In genomic region chr17:35242015-35242941, GRCm38 (mm10) we compare ENCODE assay signal across 8 mouse cellular contexts. TPM values are rescaled to one million over a fixed set of nuclear protein-coding genes. Genes with fewer than 3 reads are reported as not detected.
DNase-seq lines count a peak whose midpoint lies in the region; ATAC-seq and TF ChIP-seq lines count a peak whose summit lies in the region.

No protein-coding gene starts in this region.

- H3K4me3 ChIP-seq in forebrain, embryonic 11.5 days (ENCODE audit: low read depth, low read length): peak overlapping the region; percentile 84
- H3K4me3 ChIP-seq in hindbrain, embryonic 16.5 days (ENCODE audit: low read length): peak overlapping the region; percentile 69
- H3K4me3 ChIP-seq in limb, embryonic 12.5 days (replicated peaks): peak overlapping the region; percentile 96
- peak overlapping the region; percentile 96 for H3K4me3 ChIP-seq in midbrain, embryonic 13.5 days (replicated peaks)

- H3K27ac ChIP-seq in forebrain, embryonic 11.5 days (ENCODE audit: low read depth, low read length): peak overlapping the region; percentile 93
- H3K27ac ChIP-seq in hindbrain, embryonic 16.5 days (ENCODE audit: low read depth, low read length): peak overlapping the region; percentile 89
- peak overlapping the region; percentile 99 for H3K27ac ChIP-seq in limb, embryonic 12.5 days
- H3K27ac ChIP-seq in midbrain, embryonic 13.5 days: peak overlapping the region; percentile 99

- peak; percentile 26; the same call in 1 of the 2 replicates for TF ChIP-seq CTCF in brain, embryonic 14.5 days (IDR thresholded peaks at IDR 0.05; ENCODE audit: borderline replicate concordance, extremely low read depth, insufficient read depth, insufficient read length)

- peaks cover 26% of the 10 kb centered on the region for H3K4me1 ChIP-seq in forebrain, embryonic 11.5 days (replicated peaks; ENCODE audit: control insufficient read depth, insufficient read depth, low read length)
- peaks cover 43% of the 10 kb centered on the region for H3K4me1 ChIP-seq in hindbrain, embryonic 16.5 days (ENCODE audit: control insufficient read depth, insufficient read depth, low read depth, low read length)
- peaks cover 38% of the 10 kb centered on the region for H3K4me1 ChIP-seq in limb, embryonic 12.5 days (replicated peaks)
- peaks cover 52% of the 10 kb centered on the region for H3K4me1 ChIP-seq in midbrain, embryonic 13.5 days (replicated peaks)

- TF ChIP-seq POLR2A in brain, embryonic 14.5 days (IDR thresholded peaks at IDR 0.05; ENCODE audit: borderline replicate concordance, extremely low read depth, insufficient read depth, insufficient read length, poor library complexity, severe bottlenecking): 0 out of 2 replicates have a peak, but pooled peaks have one; percentile 35

- no peaks in the 10 kb centered on the region for H3K9me3 ChIP-seq in forebrain, embryonic 11.5 days (ENCODE audit: control insufficient read depth, low read length)
- H3K9me3 ChIP-seq in hindbrain, embryonic 16.5 days (ENCODE audit: control insufficient read depth, low read length): no peaks in the 10 kb centered on the region
- H3K9me3 ChIP-seq in limb, embryonic 12.5 days: no peaks in the 10 kb centered on the region
- H3K9me3 ChIP-seq in midbrain, embryonic 13.5 days: no peaks in the 10 kb centered on the region

- DNase-seq in left cerebral cortex, adult 18-20 months (ENCODE audit: low spot score in 2 of 2): peak; percentile 52 to 73
- no peak for DNase-seq in left cerebral cortex, adult 11 months (ENCODE audit: low spot score)
- peak; percentile 80 for DNase-seq in brain, embryonic 14.5 days (ENCODE audit: low read depth)
- DNase-seq in forebrain, embryonic 11.5 days (ENCODE audit: low spot score): peak; percentile 76
- peak; percentile 65 to 85 for DNase-seq in spleen, postnatal 4 days (ENCODE audit: low spot score in 2 of 2)

- H3K36me3 ChIP-seq in forebrain, embryonic 11.5 days (ENCODE audit: control insufficient read depth, insufficient read depth, low read length): peaks cover 28% of the 10 kb centered on the region
- peaks cover 36% of the 10 kb centered on the region for H3K36me3 ChIP-seq in hindbrain, embryonic 16.5 days (ENCODE audit: control insufficient read depth, insufficient read depth, low read length)
- H3K36me3 ChIP-seq in limb, embryonic 12.5 days: peaks cover 47% of the 10 kb centered on the region
- H3K36me3 ChIP-seq in midbrain, embryonic 13.5 days: peaks cover 39% of the 10 kb centered on the region

- H3K9ac ChIP-seq in forebrain, embryonic 11.5 days (ENCODE audit: low read length): peak overlapping the region; percentile 99
- peak overlapping the region; percentile 95 for H3K9ac ChIP-seq in hindbrain, embryonic 16.5 days (ENCODE audit: low read depth, low read length)
- H3K9ac ChIP-seq in limb, embryonic 12.5 days (replicated peaks): peak overlapping the region; percentile 100
- peak overlapping the region; percentile 100 for H3K9ac ChIP-seq in midbrain, embryonic 13.5 days (replicated peaks)

- under 1% methylated on average over 53 of the region's 55 CpGs for WGBS in forebrain, embryonic 11.5 days
- WGBS in hindbrain, embryonic 16.5 days: under 1% methylated on average over 55 of the region's 55 CpGs
- WGBS in limb, embryonic 12.5 days: under 1% methylated on average over 54 of the region's 55 CpGs
- WGBS in midbrain, embryonic 13.5 days: under 1% methylated on average over 55 of the region's 55 CpGs

- H3K27me3 ChIP-seq in forebrain, embryonic 11.5 days (ENCODE audit: control insufficient read depth, insufficient read depth, low read length): no peaks in the 10 kb centered on the region
- no peaks in the 10 kb centered on the region for H3K27me3 ChIP-seq in hindbrain, embryonic 16.5 days (replicated peaks; ENCODE audit: control insufficient read depth, insufficient read depth, low read length)
- H3K27me3 ChIP-seq in limb, embryonic 12.5 days: no peaks in the 10 kb centered on the region
- no peaks in the 10 kb centered on the region for H3K27me3 ChIP-seq in midbrain, embryonic 13.5 days

- peak overlapping the region; percentile 96 for H3K4me2 ChIP-seq in forebrain, embryonic 11.5 days (ENCODE audit: low read depth, low read length, severe bottlenecking)
- peak overlapping the region; percentile 78 for H3K4me2 ChIP-seq in hindbrain, embryonic 16.5 days (ENCODE audit: low read length)
- peak overlapping the region; percentile 97 for H3K4me2 ChIP-seq in limb, embryonic 12.5 days
- H3K4me2 ChIP-seq in midbrain, embryonic 13.5 days (replicated peaks): peak overlapping the region; percentile 87

- ATAC-seq in forebrain, embryonic 11.5 days (replicated peaks; ENCODE audit: low FRiP score): peak; percentile 29
- peak; percentile 47 for ATAC-seq in hindbrain, embryonic 16.5 days
- ATAC-seq in limb, embryonic 12.5 days (ENCODE audit: insufficient number of reproducible peaks, insufficient read depth, low FRiP score, low TSS enrichment, low read depth): peak; percentile 23
- peak; percentile 34 for ATAC-seq in midbrain, embryonic 13.5 days

RNA-seq across cellular contexts. Expression of gene Ddx39b, which starts 0.7 kb away (rescaled TPM):
- 100 to 1,000 TPM; 201 to 213 TPM for total RNA-seq in left cerebral cortex, adult 18-20 months (2021)
- 887 and 1,110 TPM in 2 replicates for polyA plus RNA-seq in brain, embryonic 14.5 days (2012; rRNA removed)
- 717 and 756 TPM in 2 replicates for polyA plus RNA-seq in forebrain, embryonic 11.5 days (2014; fragmentation: Nextera tagmentation; extraction: Ambion mirVana)
- polyA plus RNA-seq in hindbrain, embryonic 16.5 days (2015; fragmentation: Nextera tagmentation; extraction: Ambion mirVana): 331 and 355 TPM in 2 replicates
- polyA plus RNA-seq in limb, embryonic 12.5 days (2016; fragmentation: Nextera tagmentation; extraction: Ambion mirVana): 620 and 638 TPM in 2 replicates
- polyA plus RNA-seq in midbrain, embryonic 13.5 days (2015; fragmentation: Nextera tagmentation; extraction: Ambion mirVana): 460 and 465 TPM in 2 replicates

RNA-seq across cellular contexts. Expression of gene Nfkbil1, which starts 6.7 kb away (rescaled TPM):
- 10 to 100 TPM; 11.6 to 14.9 TPM for total RNA-seq in left cerebral cortex, adult 18-20 months (2021)
- polyA plus RNA-seq in brain, embryonic 14.5 days (2012; rRNA removed): 13.4 and 17.3 TPM in 2 replicates
- polyA plus RNA-seq in forebrain, embryonic 11.5 days (2014; fragmentation: Nextera tagmentation; extraction: Ambion mirVana): 4.3 and 5.5 TPM in 2 replicates
- polyA plus RNA-seq in hindbrain, embryonic 16.5 days (2015; fragmentation: Nextera tagmentation; extraction: Ambion mirVana): 9.8 and 10.1 TPM in 2 replicates
- 13.3 and 15.5 TPM in 2 replicates for polyA plus RNA-seq in limb, embryonic 12.5 days (2016; fragmentation: Nextera tagmentation; extraction: Ambion mirVana)
- 8.3 and 11.0 TPM in 2 replicates for polyA plus RNA-seq in midbrain, embryonic 13.5 days (2015; fragmentation: Nextera tagmentation; extraction: Ambion mirVana)

RNA-seq across cellular contexts. Expression of gene Atp6v1g2, which starts 8.8 kb away (rescaled TPM):
- total RNA-seq in left cerebral cortex, adult 18-20 months (2021): 100 to 1,000 TPM; 587 to 598 TPM
- polyA plus RNA-seq in brain, embryonic 14.5 days (2012; rRNA removed): 72.5 and 74.9 TPM in 2 replicates
- 12.1 and 14.2 TPM in 2 replicates for polyA plus RNA-seq in forebrain, embryonic 11.5 days (2014; fragmentation: Nextera tagmentation; extraction: Ambion mirVana)
- polyA plus RNA-seq in hindbrain, embryonic 16.5 days (2015; fragmentation: Nextera tagmentation; extraction: Ambion mirVana): 140 and 151 TPM in 2 replicates
- 4.3 and 4.8 TPM in 2 replicates for polyA plus RNA-seq in limb, embryonic 12.5 days (2016; fragmentation: Nextera tagmentation; extraction: Ambion mirVana)
- 41.6 and 43.0 TPM in 2 replicates for polyA plus RNA-seq in midbrain, embryonic 13.5 days (2015; fragmentation: Nextera tagmentation; extraction: Ambion mirVana)

RNA-seq across cellular contexts. Expression of gene H2-D1, which starts 20.3 kb away (rescaled TPM):
- total RNA-seq in left cerebral cortex, adult 18-20 months (2021): 10 to 100 TPM; 26.2 to 33.1 TPM
- polyA plus RNA-seq in brain, embryonic 14.5 days (2012; rRNA removed): 37.1 and 39.5 TPM in 2 replicates
- 45.8 and 51.2 TPM in 2 replicates for polyA plus RNA-seq in forebrain, embryonic 11.5 days (2014; fragmentation: Nextera tagmentation; extraction: Ambion mirVana)
- polyA plus RNA-seq in hindbrain, embryonic 16.5 days (2015; fragmentation: Nextera tagmentation; extraction: Ambion mirVana): 125 and 134 TPM in 2 replicates
- 17.8 and 18.8 TPM in 2 replicates for polyA plus RNA-seq in limb, embryonic 12.5 days (2016; fragmentation: Nextera tagmentation; extraction: Ambion mirVana)
- 49.5 and 52.5 TPM in 2 replicates for polyA plus RNA-seq in midbrain, embryonic 13.5 days (2015; fragmentation: Nextera tagmentation; extraction: Ambion mirVana)

RNA-seq across cellular contexts. Expression of gene Gm16181, which starts 21.6 kb away (rescaled TPM):
- total RNA-seq in left cerebral cortex, adult 18-20 months (2021): not detected
- polyA plus RNA-seq in brain, embryonic 14.5 days (2012; rRNA removed): not detected in 2 replicates
- 0.85 TPM in 1 of 2 replicates, not detected in the other for polyA plus RNA-seq in forebrain, embryonic 11.5 days (2014; fragmentation: Nextera tagmentation; extraction: Ambion mirVana)
- 0.34 and 0.45 TPM in 2 replicates for polyA plus RNA-seq in hindbrain, embryonic 16.5 days (2015; fragmentation: Nextera tagmentation; extraction: Ambion mirVana)
- polyA plus RNA-seq in limb, embryonic 12.5 days (2016; fragmentation: Nextera tagmentation; extraction: Ambion mirVana): 0.45 and 1.1 TPM in 2 replicates
- polyA plus RNA-seq in midbrain, embryonic 13.5 days (2015; fragmentation: Nextera tagmentation; extraction: Ambion mirVana): 0.57 and 0.79 TPM in 2 replicates
